In genomic region chr11:96824783-96825495, GRCm38 (mm10) we compare ENCODE assay signal across 8 mouse cellular contexts. TPM values are rescaled to one million over a fixed set of nuclear protein-coding genes. Genes with fewer than 3 reads are reported as not detected.
A peak's percentile ranks its signal among the peaks of the same experiment; 100 is the strongest.
DNase-seq lines count a peak whose midpoint lies in the region; ATAC-seq and TF ChIP-seq lines count a peak whose summit lies in the region.

No protein-coding gene starts in this region.

- H3K36me3 ChIP-seq in ES-Bruce4 (ENCODE audit: control insufficient read depth, insufficient read depth, low read length, poor library complexity, severe bottlenecking) = peaks cover 45% of the 10 kb centered on the region
- H3K36me3 ChIP-seq in forebrain, embryonic 12.5 days (replicated peaks) = peaks cover 47% of the 10 kb centered on the region
- H3K36me3 ChIP-seq in midbrain, embryonic 11.5 days (ENCODE audit: control insufficient read depth, insufficient read depth, low read length) = peaks cover 25% of the 10 kb centered on the region; the same call in 1 of the 2 replicates
- peaks cover 15% of the 10 kb centered on the region for H3K36me3 ChIP-seq in stomach, postnatal 0 days (ENCODE audit: control insufficient read depth, insufficient read depth, low read length)

- TF ChIP-seq POLR2A in ES-Bruce4 (IDR thresholded peaks at IDR 0.05; ENCODE audit: insufficient read depth, low read length) = no peak

- ATAC-seq in forebrain, embryonic 12.5 days (ENCODE audit: low FRiP score) = no peak
- ATAC-seq in midbrain, embryonic 11.5 days (ENCODE audit: low FRiP score) = no peak
- no peak for ATAC-seq in stomach, postnatal 0 days (ENCODE audit: low FRiP score, low TSS enrichment)

- H3K27me3 ChIP-seq in ES-Bruce4 (ENCODE audit: control insufficient read depth, insufficient read depth, low read length, poor library complexity, severe bottlenecking) = no peaks in the 10 kb centered on the region
- no peaks in the 10 kb centered on the region for H3K27me3 ChIP-seq in forebrain, embryonic 12.5 days
- no peaks in the 10 kb centered on the region for H3K27me3 ChIP-seq in midbrain, embryonic 11.5 days (ENCODE audit: control insufficient read depth, insufficient read depth, low read length)
- H3K27me3 ChIP-seq in stomach, postnatal 0 days (ENCODE audit: control insufficient read depth, insufficient read depth, low read length) = no peaks in the 10 kb centered on the region

- H3K4me1 ChIP-seq in ES-Bruce4 (ENCODE audit: control insufficient read depth, insufficient read depth, low read length) = peaks cover 2% of the 10 kb centered on the region
- peaks cover 68% of the 10 kb centered on the region for H3K4me1 ChIP-seq in forebrain, embryonic 12.5 days
- peaks cover 49% of the 10 kb centered on the region for H3K4me1 ChIP-seq in midbrain, embryonic 11.5 days (ENCODE audit: control insufficient read depth, insufficient read depth, low read length)
- peaks cover 22% of the 10 kb centered on the region for H3K4me1 ChIP-seq in stomach, postnatal 0 days (replicated peaks; ENCODE audit: control insufficient read depth, insufficient read depth)

- no peak for TF ChIP-seq EP300 in ES-Bruce4 (IDR thresholded peaks at IDR 0.05; ENCODE audit: insufficient read depth, low read depth, low read length)
- no peak for TF ChIP-seq EP300 in stomach, postnatal 0 days (optimal IDR thresholded peaks at IDR 0.05)

- 54% methylated on average over 7 of the region's 7 CpGs for WGBS in forebrain, embryonic 12.5 days
- 39% methylated on average over 7 of the region's 7 CpGs for WGBS in midbrain, embryonic 11.5 days
- WGBS in stomach, postnatal 0 days = 28% methylated on average over 7 of the region's 7 CpGs

- H3K9ac ChIP-seq in ES-Bruce4 (ENCODE audit: low read depth, poor library complexity, severe bottlenecking) = 0 out of 2 replicates have a peak overlapping the region, but pooled peaks have one; percentile 2
- peak overlapping the region; percentile 68 for H3K9ac ChIP-seq in forebrain, embryonic 12.5 days
- H3K9ac ChIP-seq in midbrain, embryonic 11.5 days (ENCODE audit: low read length) = peak overlapping the region; percentile 57; the same call in 1 of the 2 replicates
- H3K9ac ChIP-seq in stomach, postnatal 0 days (ENCODE audit: low read length) = peak overlapping the region; percentile 47; the same call in 1 of the 2 replicates

- peak overlapping the region; percentile 83 for H3K27ac ChIP-seq in ES-Bruce4 (ENCODE audit: insufficient read depth, low read length)
- peak overlapping the region; percentile 90 for H3K27ac ChIP-seq in forebrain, embryonic 12.5 days
- H3K27ac ChIP-seq in midbrain, embryonic 11.5 days (ENCODE audit: low read depth, low read length) = peak overlapping the region; percentile 83
- peak overlapping the region; percentile 78 for H3K27ac ChIP-seq in stomach, postnatal 0 days (replicated peaks)

- no peak overlapping the region for H3K4me3 ChIP-seq in ES-Bruce4 (ENCODE audit: low read depth, low read length)
- no peak overlapping the region for H3K4me3 ChIP-seq in forebrain, embryonic 12.5 days (replicated peaks)
- no peak overlapping the region for H3K4me3 ChIP-seq in midbrain, embryonic 11.5 days (ENCODE audit: low read depth, low read length)
- H3K4me3 ChIP-seq in stomach, postnatal 0 days (ENCODE audit: low read depth, low read length) = 0 out of 2 replicates have a peak overlapping the region, but pooled peaks have one; percentile 42

- intact Hi-C loops in heart, postnatal 25 days (cut with DNase I) = loop anchor here (2.0 to 5.0 kb wide), 2 partner anchors 36 to 38 kb away; partner anchors contain the start of gene Cbx1

- H3K9me3 ChIP-seq in ES-Bruce4 (replicated peaks; ENCODE audit: control insufficient read depth, insufficient read depth, low read length, poor library complexity, severe bottlenecking) = no peaks in the 10 kb centered on the region
- no peaks in the 10 kb centered on the region for H3K9me3 ChIP-seq in forebrain, embryonic 12.5 days
- no peaks in the 10 kb centered on the region for H3K9me3 ChIP-seq in midbrain, embryonic 11.5 days (ENCODE audit: control insufficient read depth, low read length)
- no peaks in the 10 kb centered on the region for H3K9me3 ChIP-seq in stomach, postnatal 0 days (ENCODE audit: control insufficient read depth, low read length)

- H3K4me2 ChIP-seq in forebrain, embryonic 12.5 days = peak overlapping the region; percentile 99
- H3K4me2 ChIP-seq in midbrain, embryonic 11.5 days = peak overlapping the region; percentile 79; the same call in 1 of the 2 replicates
- H3K4me2 ChIP-seq in stomach, postnatal 0 days (replicated peaks; ENCODE audit: low read depth) = peak overlapping the region; percentile 72

- peak; percentile 73 for DNase-seq in adrenal gland, adult 8-10 months
- peak; percentile 66 for DNase-seq in heart, postnatal 25 days (ENCODE audit: low spot score)
- peak; percentile 82 to 88 for DNase-seq in kidney, postnatal 4 days
- DNase-seq in midbrain, embryonic 11.5 days (ENCODE audit: low spot score, missing footprints) = peak; percentile 75
- DNase-seq in stomach, postnatal 0 days (ENCODE audit: low spot score) = peak; percentile 62
- no peak for DNase-seq in c-Kit-positive CD71-positive TER-119-positive erythroid progenitor cells, embryonic 14.5 days (ENCODE audit: low spot score)

- no peak for TF ChIP-seq CTCF in ES-Bruce4 (IDR thresholded peaks at IDR 0.05; ENCODE audit: low read depth, low read length)
- 0 out of 2 replicates have a peak, but pooled peaks have one; percentile 18 for TF ChIP-seq CTCF in stomach, postnatal 0 days (IDR thresholded peaks at IDR 0.05; ENCODE audit: low read depth)

RNA-seq across cellular contexts. Expression of gene Nfe2l1, which starts 4.8 kb away (rescaled TPM):
- 181 and 194 TPM in 2 replicates for polyA plus RNA-seq in ES-Bruce4 (2011; ENCODE audit: insufficient read depth, insufficient read length, low read depth, missing spikeins)
- 100 to 1,000 TPM; 460 to 743 (median 603) TPM for total RNA-seq in adrenal gland, adult 8-10 months (2022)
- polyA plus RNA-seq in forebrain, embryonic 12.5 days (2016; fragmentation: Nextera tagmentation; extraction: Ambion mirVana) = 72.8 and 76.0 TPM in 2 replicates
- total RNA-seq in heart, postnatal 25 days (2021) = 100 to 1,000 TPM; 346 to 370 TPM
- 31.7 and 35.2 TPM in 2 replicates for polyA plus RNA-seq in midbrain, embryonic 11.5 days (2014; fragmentation: Nextera tagmentation; extraction: Ambion mirVana)
- polyA plus RNA-seq in stomach, postnatal 0 days (2015; fragmentation: Nextera tagmentation; extraction: Ambion mirVana) = 32.4 and 35.6 TPM in 2 replicates

RNA-seq across cellular contexts. Expression of gene Copz2, which starts 24.7 kb away (rescaled TPM):
- 23.9 and 26.2 TPM in 2 replicates for polyA plus RNA-seq in ES-Bruce4 (2011; ENCODE audit: insufficient read depth, insufficient read length, low read depth, missing spikeins)
- 10 to 100 TPM; 60.6 to 73.0 (median 64.0) TPM for total RNA-seq in adrenal gland, adult 8-10 months (2022)
- polyA plus RNA-seq in forebrain, embryonic 12.5 days (2016; fragmentation: Nextera tagmentation; extraction: Ambion mirVana) = 22.9 and 27.8 TPM in 2 replicates
- total RNA-seq in heart, postnatal 25 days (2021) = 10 to 100 TPM; 33.4 to 37.5 TPM
- polyA plus RNA-seq in midbrain, embryonic 11.5 days (2014; fragmentation: Nextera tagmentation; extraction: Ambion mirVana) = 47.5 and 51.1 TPM in 2 replicates
- polyA plus RNA-seq in stomach, postnatal 0 days (2015; fragmentation: Nextera tagmentation; extraction: Ambion mirVana) = 84.7 and 95.1 TPM in 2 replicates

RNA-seq across cellular contexts. Expression of gene Cbx1, which starts 36.0 kb away (rescaled TPM):
- polyA plus RNA-seq in ES-Bruce4 (2011; ENCODE audit: insufficient read depth, insufficient read length, low read depth, missing spikeins) = 201 and 202 TPM in 2 replicates
- 10 to 100 TPM; 63.6 to 80.2 (median 78.0) TPM for total RNA-seq in adrenal gland, adult 8-10 months (2022)
- 168 and 172 TPM in 2 replicates for polyA plus RNA-seq in forebrain, embryonic 12.5 days (2016; fragmentation: Nextera tagmentation; extraction: Ambion mirVana)
- total RNA-seq in heart, postnatal 25 days (2021) = 10 to 100 TPM; 36.6 to 39.0 TPM
- polyA plus RNA-seq in midbrain, embryonic 11.5 days (2014; fragmentation: Nextera tagmentation; extraction: Ambion mirVana) = 167 and 169 TPM in 2 replicates
- polyA plus RNA-seq in stomach, postnatal 0 days (2015; fragmentation: Nextera tagmentation; extraction: Ambion mirVana) = 30.5 and 38.7 TPM in 2 replicates

RNA-seq across cellular contexts. Expression of gene Snx11, which starts 47.6 kb away (rescaled TPM):
- polyA plus RNA-seq in ES-Bruce4 (2011; ENCODE audit: insufficient read depth, insufficient read length, low read depth, missing spikeins) = 27.3 and 31.1 TPM in 2 replicates
- total RNA-seq in adrenal gland, adult 8-10 months (2022) = 10 to 100 TPM; 28.7 to 59.2 (median 36.3) TPM
- 31.0 and 40.3 TPM in 2 replicates for polyA plus RNA-seq in forebrain, embryonic 12.5 days (2016; fragmentation: Nextera tagmentation; extraction: Ambion mirVana)
- total RNA-seq in heart, postnatal 25 days (2021) = 10 to 100 TPM; 12.1 to 13.4 TPM
- polyA plus RNA-seq in midbrain, embryonic 11.5 days (2014; fragmentation: Nextera tagmentation; extraction: Ambion mirVana) = 15.3 and 18.8 TPM in 2 replicates
- 17.6 and 17.8 TPM in 2 replicates for polyA plus RNA-seq in stomach, postnatal 0 days (2015; fragmentation: Nextera tagmentation; extraction: Ambion mirVana)

Comparison
In these comparisons a context has a peak if more than half of its experiments do, and no peak if none do; other contexts are left out.
1. H3K9ac ChIP-seq: peak in every context shown above with its lines; median percentile 68 in forebrain, embryonic 12.5 days; 57 in midbrain, embryonic 11.5 days; 47 in stomach, postnatal 0 days; 2 in ES-Bruce4.